Mouse (Mus musculus) myocyte (in vitro differentiated cells): Measurements from ENCODE around the gene Lypd6b. TPM values are rescaled to one million over a fixed set of nuclear protein-coding genes. Genes with fewer than 3 reads are reported as not detected.

Source experiments
- H3K27me3 ChIP-seq: one replicate; pipeline ENCODE4 v1.6.1; 2011; ENCODE audit not compliant: control insufficient read depth, insufficient read depth, insufficient read length
- H3K36me3 ChIP-seq: one replicate; pipeline ENCODE4 v1.6.1; 2011; ENCODE audit not compliant: control insufficient read depth, insufficient read depth
- H3K4me2 ChIP-seq: one replicate; pipeline ENCODE4 v1.6.1; 2011; ENCODE audit warnings: low read depth, control low read depth
- H3K4me3 ChIP-seq: one replicate; pipeline ENCODE4 v1.5.1; 2011; ENCODE audit warnings: mild to moderate bottlenecking, control low read depth, moderate library complexity
- H3K79me2 ChIP-seq: one replicate; pipeline ENCODE4 v1.6.1; 2011; ENCODE audit not compliant: control insufficient read depth, insufficient read depth
- H3ac ChIP-seq: one replicate; pipeline ENCODE4 v1.6.1; 2011; ENCODE audit not compliant: control insufficient read depth, insufficient read length
- CEBPB ChIP-seq: IDR thresholded peaks from 2 replicates; pipeline ENCODE4 v1.6.1; 2011; ENCODE audit warnings: mild to moderate bottlenecking, moderate library complexity; ENCODE audit not compliant: poor library complexity, insufficient read depth, severe bottlenecking
- E2F4 ChIP-seq: IDR thresholded peaks from one replicate; pipeline ENCODE4 v1.6.1; 2011; ENCODE audit warnings: mild to moderate bottlenecking, control low read depth, moderate library complexity; ENCODE audit not compliant: insufficient read depth
- MAX ChIP-seq: IDR thresholded peaks from one replicate; pipeline ENCODE4 v1.6.1; 2011; ENCODE audit warnings: low read depth, mild to moderate bottlenecking, control low read depth
- MYOD1 ChIP-seq, 3 experiments: IDR thresholded peaks; one replicate each; pipeline ENCODE4 v1.6.1; 2011; ENCODE audit warnings: control low read depth in 2 of 3, low read depth in 2 of 3, mild to moderate bottlenecking in 2 of 3, moderate library complexity in 1 of 3; ENCODE audit not compliant: insufficient read length in 2 of 3, control insufficient read depth in 1 of 3
- MYOG ChIP-seq, 3 experiments: IDR thresholded peaks; one replicate each; pipeline ENCODE4 v1.6.1; 2011; ENCODE audit warnings: control low read depth in 2 of 3, low read depth in 2 of 3, mild to moderate bottlenecking in 2 of 3; ENCODE audit not compliant: insufficient read length in 2 of 3, control insufficient read depth in 1 of 3, insufficient read depth in 1 of 3
- POLR2A ChIP-seq: IDR thresholded peaks from one replicate; pipeline ENCODE4 v1.6.1; 2011; ENCODE audit warnings: low read depth, mild to moderate bottlenecking, control low read depth, moderate library complexity; ENCODE audit not compliant: insufficient read length
- POLR2AphosphoS2 ChIP-seq: IDR thresholded peaks from one replicate; pipeline ENCODE4 v1.6.1; 2011; ENCODE audit warnings: low read depth, control low read depth; ENCODE audit not compliant: insufficient read length
- REST ChIP-seq: IDR thresholded peaks from one replicate; pipeline ENCODE4 v1.6.1; 2011; ENCODE audit warnings: mild to moderate bottlenecking, control low read depth, moderate library complexity; ENCODE audit not compliant: insufficient read depth, insufficient read length
- SRF ChIP-seq: IDR thresholded peaks from one replicate; pipeline ENCODE4 v1.6.1; 2011; ENCODE audit warnings: low read depth; ENCODE audit not compliant: control insufficient read depth, insufficient read length
- TCF12 ChIP-seq: IDR thresholded peaks from one replicate; pipeline ENCODE4 v1.6.1; 2011; ENCODE audit warnings: mild to moderate bottlenecking, control low read depth; ENCODE audit not compliant: poor library complexity, insufficient read depth, severe bottlenecking
- TCF3 ChIP-seq: IDR thresholded peaks from one replicate; pipeline ENCODE4 v1.6.1; 2011; ENCODE audit warnings: low read depth, control low read depth; ENCODE audit not compliant: insufficient read length
- USF1 ChIP-seq: IDR thresholded peaks from one replicate; pipeline ENCODE4 v1.6.1; 2011; ENCODE audit warnings: low read depth, mild to moderate bottlenecking, control low read depth, moderate library complexity
- polyA plus RNA-seq: library from polyadenylated mRNA; unstranded; fragments of >200 nt; fragmentation: generic; extraction: Trizol; gene quantifications from one replicate; pipeline ENCODE4 v1.2.1, GENCODE M21; 2012; ENCODE audit warnings: missing spikeins

The Lypd6b gene
- polyA plus RNA-seq, 1 experiment, result 0.35 TPM

GRCm38 (mm10) chr2:49909838-49910407 lies 122.4 kb downstream of the Lypd6b start:
- H3K4me3 ChIP-seq, result no peak overlapping the region

GRCm38 (mm10) chr2:49911296-49912034 lies 124.0 kb downstream of the Lypd6b start:
- no peak overlapping the region for H3K4me3 ChIP-seq
- H3K4me2 ChIP-seq, result peak overlapping the region; percentile 14
- H3K27me3 ChIP-seq, result no peaks in the 10 kb centered on the region
- no peak for TF ChIP-seq SRF
- TF ChIP-seq TCF3, result no peak
- no peak for TF ChIP-seq TCF12
- TF ChIP-seq REST, result no peak
- TF ChIP-seq POLR2A, result no peak
- peak in 1 of 3 experiments; percentile 71 for TF ChIP-seq MYOG (IDR thresholded peaks at IDR 0.05; ENCODE audit: control insufficient read depth in 1 of 3, insufficient read depth in 1 of 3, insufficient read length in 2 of 3, low read depth in 2 of 3)
- no peak for TF ChIP-seq MAX
- peak in 1 of 3 experiments; percentile 54 for TF ChIP-seq MYOD1 (IDR thresholded peaks at IDR 0.05; ENCODE audit: control insufficient read depth in 1 of 3, insufficient read length in 2 of 3, low read depth in 2 of 3)
- TF ChIP-seq CEBPB, result no peak
- no peak for TF ChIP-seq USF1
- no peak for TF ChIP-seq POLR2AphosphoS2
- TF ChIP-seq E2F4, result no peak
- H3ac ChIP-seq, result no peak overlapping the region
- H3K36me3 ChIP-seq, result no peaks in the 10 kb centered on the region
- H3K79me2 ChIP-seq, result no peaks in the 10 kb centered on the region

More at GRCm38 (mm10) chr2:49909838-49910407, 122.4 kb downstream of the Lypd6b start:
- Histone ChIP-seq H3ac (no peak overlapping the region), H3K79me2 (no peaks in the 10 kb centered on the region), H3K36me3 (no peaks in the 10 kb centered on the region), H3K27me3 (no peaks in the 10 kb centered on the region), H3K4me2 (no peak overlapping the region)
- TF ChIP-seq CEBPB (peak; percentile 34; the same call in 1 of the 2 replicates), USF1 (no peak), TCF3 (no peak), REST (no peak)

DNA sequence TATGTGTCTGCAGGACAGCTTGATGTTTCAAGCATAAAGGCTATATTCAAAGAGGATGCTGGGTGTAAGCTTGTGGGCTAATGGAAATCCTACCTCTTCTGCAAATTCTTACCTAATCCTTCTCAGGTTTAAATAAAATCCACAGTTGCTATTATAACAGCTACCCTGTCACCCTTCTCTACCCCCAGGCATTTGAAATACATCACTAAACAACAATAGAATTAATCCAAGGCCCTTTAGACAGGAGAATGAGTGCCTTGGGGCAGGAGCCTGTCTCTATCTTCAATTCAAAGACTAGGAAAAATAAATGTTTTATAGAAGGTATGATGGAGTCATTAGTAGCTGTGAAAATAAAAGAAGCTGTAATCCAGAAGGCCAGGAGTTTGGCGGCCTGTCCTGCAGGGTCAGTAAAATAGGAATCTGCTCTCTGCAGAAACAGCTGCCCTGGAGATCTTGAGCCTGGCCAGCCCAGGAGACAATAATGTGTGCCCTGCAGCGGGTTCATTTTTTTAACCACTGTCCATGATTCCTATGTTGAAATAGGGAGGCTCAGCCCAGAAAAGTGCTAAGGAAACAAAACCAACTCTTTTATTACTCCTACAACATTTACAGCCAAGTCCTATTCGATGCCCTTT lies 124.9 kb downstream of the Lypd6b start:
- peak overlapping the region; percentile 13 for H3K4me2 ChIP-seq
- 0 out of 2 replicates have a peak, but pooled peaks have one; percentile 4 for TF ChIP-seq CEBPB
- TF ChIP-seq POLR2A, result no peak
- no peak for TF ChIP-seq MAX
- TF ChIP-seq MYOG (IDR thresholded peaks at IDR 0.05; ENCODE audit: control insufficient read depth in 1 of 3, insufficient read depth in 1 of 3, insufficient read length in 2 of 3, low read depth in 2 of 3), result peak in 2 of 3 experiments; percentile 36 to 48
- no peaks in the 10 kb centered on the region for H3K27me3 ChIP-seq
- H3K4me3 ChIP-seq, result no peak overlapping the region
- H3K36me3 ChIP-seq, result no peaks in the 10 kb centered on the region
- no peak overlapping the region for H3ac ChIP-seq
- no peaks in the 10 kb centered on the region for H3K79me2 ChIP-seq

DNA sequence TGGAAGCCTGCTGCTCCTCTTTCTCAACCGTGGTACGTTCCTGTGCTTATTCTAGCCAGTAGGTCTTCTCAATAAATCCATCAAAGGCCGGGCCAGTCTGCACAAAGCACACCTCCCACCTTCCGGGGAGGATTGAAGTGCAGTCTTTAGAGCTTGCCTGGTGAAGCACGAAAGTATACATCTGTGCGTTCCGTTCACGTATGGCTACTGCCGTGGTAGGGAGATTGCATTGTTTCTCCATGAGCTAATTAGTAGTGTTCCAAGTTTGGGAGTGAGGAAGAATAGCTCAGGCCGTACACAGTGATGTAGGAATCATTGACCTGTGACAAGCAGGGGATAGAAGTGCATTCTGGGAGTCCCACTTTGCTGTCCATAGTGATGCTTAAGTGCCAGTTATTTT lies 130.0 kb downstream of the Lypd6b start:
- Histone ChIP-seq H3K4me2 (no peak overlapping the region), H3K27me3 (no peaks in the 10 kb centered on the region), H3K79me2 (no peaks in the 10 kb centered on the region), H3ac (no peak overlapping the region), H3K4me3 (no peak overlapping the region), H3K36me3 (no peaks in the 10 kb centered on the region)
- TF ChIP-seq TCF3 (no peak), SRF (no peak), MYOD1 (IDR thresholded peaks at IDR 0.05; ENCODE audit: control insufficient read depth in 1 of 3, insufficient read length in 2 of 3, low read depth in 2 of 3) (no peak), USF1 (no peak), CEBPB (no peak), POLR2AphosphoS2 (no peak), MAX (no peak)

DNA sequence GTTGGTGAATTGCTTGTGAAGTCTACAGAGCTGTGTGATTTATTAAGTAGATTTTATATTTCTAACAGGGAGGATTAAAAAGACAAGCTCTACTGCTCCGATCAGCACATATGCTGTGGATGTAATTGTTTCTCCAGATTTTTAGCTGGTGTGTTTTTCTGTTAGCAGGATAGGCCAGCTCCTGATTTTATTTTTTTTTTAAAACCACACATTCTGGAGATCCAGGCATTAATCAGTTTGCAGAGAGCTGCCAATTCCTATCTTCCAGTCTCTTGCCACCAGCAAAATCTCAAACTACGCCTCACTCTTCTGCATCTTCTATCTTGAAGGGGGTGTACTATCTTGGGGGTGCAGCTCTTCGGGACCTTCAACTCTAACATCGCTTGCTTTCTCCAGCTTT lies 130.6 kb downstream of the Lypd6b start:
- H3K27me3 ChIP-seq, result no peaks in the 10 kb centered on the region
- TF ChIP-seq POLR2A (no peak), E2F4 (no peak), CEBPB (no peak), SRF (no peak), MYOD1 (IDR thresholded peaks at IDR 0.05; ENCODE audit: control insufficient read depth in 1 of 3, insufficient read length in 2 of 3, low read depth in 2 of 3) (no peak), USF1 (no peak), REST (no peak), MYOG (IDR thresholded peaks at IDR 0.05; ENCODE audit: control insufficient read depth in 1 of 3, insufficient read depth in 1 of 3, insufficient read length in 2 of 3, low read depth in 2 of 3) (no peak), TCF12 (no peak), POLR2AphosphoS2 (no peak), MAX (no peak), TCF3 (no peak)
- H3K4me2 ChIP-seq, result no peak overlapping the region
- no peak overlapping the region for H3ac ChIP-seq
- H3K4me3 ChIP-seq, result no peak overlapping the region
- H3K79me2 ChIP-seq, result no peaks in the 10 kb centered on the region
- no peaks in the 10 kb centered on the region for H3K36me3 ChIP-seq
